Mouse (Mus musculus) neural tube, embryonic 10.5 days (tissue): ENCODE results near the gene Dst.

ENCODE experiments used
- DNase-seq: peaks from one replicate; pipeline ENCODE4 v3.0.0-alpha.2; 2017; ENCODE audit warnings: low spot score; ENCODE audit errors: extremely low spot score

Dst gene

DNA sequence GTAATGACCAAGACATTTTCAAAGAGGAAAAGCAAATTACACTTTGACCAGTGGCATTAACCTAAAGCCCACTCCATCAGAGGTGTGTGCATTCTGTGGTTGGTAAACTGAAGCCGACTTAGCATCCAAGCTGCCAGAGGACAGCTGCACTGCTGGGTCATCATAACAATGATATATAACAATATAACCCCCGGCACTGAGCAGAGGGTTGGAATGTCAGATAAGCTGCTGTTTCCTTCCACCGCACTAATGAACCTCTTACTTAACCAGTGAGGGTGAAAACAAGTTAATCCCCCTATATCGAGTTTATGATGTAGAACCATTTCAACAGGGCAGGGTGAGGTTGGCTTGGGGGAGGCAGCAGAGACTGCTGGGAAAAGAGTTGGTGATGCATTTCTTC, 187.1 kb downstream of the Dst start:
- DNase-seq, result no peak

DNA sequence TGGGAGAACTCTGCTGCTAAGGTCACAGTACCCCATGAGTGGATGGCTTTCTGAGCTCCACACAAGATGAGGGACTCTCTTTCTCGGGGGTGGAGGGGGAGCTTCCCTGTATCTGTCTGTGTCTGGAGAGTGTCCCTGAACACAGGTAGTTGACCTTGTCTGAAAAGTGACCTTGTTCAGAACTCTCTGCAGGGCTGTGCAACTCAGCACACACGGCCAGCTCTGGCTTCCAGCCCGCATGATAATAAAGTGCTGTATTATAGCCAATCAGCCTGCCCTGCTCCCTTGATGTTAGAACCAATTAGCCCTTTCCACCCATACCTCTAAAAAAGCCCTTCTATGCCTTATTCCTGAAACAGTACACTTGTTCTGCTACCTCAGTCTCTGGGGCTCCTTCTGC, 188.9 kb downstream of the Dst start:
- no peak for DNase-seq

DNA sequence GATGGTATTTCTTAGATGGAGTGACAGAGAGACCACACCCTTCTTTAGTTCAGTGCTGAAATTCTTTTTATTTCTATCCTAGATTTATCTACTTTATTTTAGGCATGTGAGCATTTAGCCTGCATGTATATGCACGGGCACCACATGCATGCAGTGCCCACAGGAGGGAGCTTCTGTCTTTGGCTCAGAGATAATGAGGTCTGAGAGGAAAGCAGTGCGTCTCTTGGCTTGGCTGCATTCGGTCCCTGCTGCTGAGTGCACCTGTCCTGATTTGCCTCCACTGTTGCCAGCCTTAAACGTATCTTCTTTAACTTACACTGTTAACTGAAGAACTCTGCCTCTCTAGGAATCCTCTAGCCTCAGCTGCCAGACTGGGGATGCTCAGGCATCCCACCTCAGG, 189.6 kb downstream of the Dst start:
- DNase-seq, result no peak

DNA sequence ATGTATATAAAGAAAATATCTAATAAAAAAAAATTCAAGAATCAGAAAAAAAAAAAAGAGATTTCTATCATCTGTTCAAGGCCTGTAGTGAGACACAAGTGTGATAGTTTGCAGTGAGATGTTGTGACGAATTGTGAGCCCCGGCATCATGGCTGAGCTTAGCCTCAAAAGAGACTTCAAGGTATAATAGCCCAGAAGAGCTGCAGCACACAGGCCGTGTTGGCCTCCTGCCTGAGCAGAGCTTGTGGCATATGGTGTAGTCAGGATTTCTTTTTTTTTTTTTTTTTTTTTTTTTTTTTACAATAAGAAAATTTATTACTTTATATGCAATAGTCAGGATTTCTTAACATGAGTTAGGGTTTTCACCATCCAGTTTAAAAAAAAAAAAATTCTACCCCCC, 191.4 kb downstream of the Dst start:
- no peak for DNase-seq

DNA sequence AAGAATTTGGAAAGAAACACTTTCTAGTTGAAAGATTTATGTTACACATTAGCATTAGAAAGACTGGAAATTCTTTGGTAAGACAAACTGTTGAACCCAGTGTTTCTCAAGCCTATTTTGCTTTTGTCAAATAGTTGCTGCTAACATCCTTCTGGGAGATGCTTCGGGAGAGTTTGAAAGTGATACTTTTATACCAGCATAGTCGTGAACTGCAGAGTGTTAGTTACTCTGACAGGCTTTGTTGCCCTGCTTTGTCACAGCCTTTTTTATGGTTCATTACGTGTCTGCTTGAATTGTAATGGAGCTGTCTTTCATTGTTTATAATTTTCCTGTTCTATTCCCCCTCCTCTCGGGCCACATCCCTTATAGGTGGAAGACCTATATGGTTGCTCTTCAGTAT, 192.4 kb downstream of the Dst start:
- no peak for DNase-seq

DNA sequence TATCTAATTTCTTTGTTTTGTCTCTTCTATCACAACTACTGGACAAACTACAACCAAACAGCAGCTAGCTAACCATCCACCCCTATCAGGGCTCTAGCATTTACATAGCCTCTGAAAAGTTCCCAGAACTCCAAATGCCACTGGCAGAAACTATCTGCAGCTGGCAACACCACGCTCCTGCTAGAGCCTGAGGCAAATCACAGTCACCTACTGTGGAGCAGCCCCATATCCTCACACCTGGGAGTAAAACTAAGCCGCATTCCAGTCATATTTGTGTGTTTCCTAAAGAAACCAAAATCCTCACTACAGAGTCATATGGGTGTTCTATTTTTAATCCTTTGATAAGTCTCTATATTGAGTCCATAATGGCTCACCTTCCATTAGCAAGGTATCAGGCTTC, 194.6 kb downstream of the Dst start:
- DNase-seq, result no peak

- no peak for DNase-seq
Observed at GRCm38 (mm10) chr1:34103176-34103575, 195.2 kb downstream of the Dst start.

GRCm38 (mm10) chr1:34103713-34104172, 195.7 kb downstream of the Dst start:
- peak; percentile 36 for DNase-seq

DNA sequence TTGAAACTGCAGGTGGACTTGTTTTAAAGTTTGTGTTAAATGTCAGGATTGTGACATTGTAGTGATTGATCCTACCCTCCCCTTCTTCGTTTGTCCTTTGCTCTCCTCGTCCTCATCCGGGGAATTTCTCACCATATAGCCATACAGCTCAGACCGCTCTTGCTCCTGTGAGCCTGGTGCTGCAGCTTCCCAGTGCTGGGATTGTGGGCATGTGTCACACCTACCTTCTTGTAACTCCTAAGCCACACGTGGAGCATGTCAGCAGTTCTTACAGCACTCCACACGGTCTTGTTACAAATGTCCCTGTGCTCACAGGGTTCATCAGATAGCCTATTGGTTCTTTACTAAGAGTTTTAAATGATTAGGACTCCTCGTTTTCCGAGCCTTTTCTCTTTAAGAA, 196.8 kb downstream of the Dst start:
- no peak for DNase-seq

DNA sequence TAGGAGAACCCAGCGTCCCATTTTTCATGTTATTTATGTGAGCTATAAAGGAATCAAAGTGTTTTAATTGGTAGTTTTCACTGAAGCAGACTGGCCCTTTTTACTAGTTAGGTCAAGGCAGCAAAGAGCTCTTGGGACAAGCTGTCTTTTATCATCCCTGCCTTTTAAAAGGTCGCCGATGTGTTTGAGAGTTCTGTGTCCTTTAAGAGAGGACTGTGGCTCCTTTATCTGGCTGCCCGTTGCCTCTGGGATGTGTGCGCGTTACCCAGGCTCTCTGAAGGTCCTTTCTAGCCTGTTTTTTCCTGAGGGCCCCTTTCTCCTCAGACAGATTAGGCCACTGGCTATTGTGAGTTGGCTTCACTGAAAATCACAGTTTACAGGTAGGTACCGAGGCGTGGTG, 198.6 kb downstream of the Dst start:
- peak; percentile 33 for DNase-seq

GRCm38 (mm10) chr1:34107076-34107475, 199.1 kb downstream of the Dst start:
- DNase-seq, result no peak

DNA sequence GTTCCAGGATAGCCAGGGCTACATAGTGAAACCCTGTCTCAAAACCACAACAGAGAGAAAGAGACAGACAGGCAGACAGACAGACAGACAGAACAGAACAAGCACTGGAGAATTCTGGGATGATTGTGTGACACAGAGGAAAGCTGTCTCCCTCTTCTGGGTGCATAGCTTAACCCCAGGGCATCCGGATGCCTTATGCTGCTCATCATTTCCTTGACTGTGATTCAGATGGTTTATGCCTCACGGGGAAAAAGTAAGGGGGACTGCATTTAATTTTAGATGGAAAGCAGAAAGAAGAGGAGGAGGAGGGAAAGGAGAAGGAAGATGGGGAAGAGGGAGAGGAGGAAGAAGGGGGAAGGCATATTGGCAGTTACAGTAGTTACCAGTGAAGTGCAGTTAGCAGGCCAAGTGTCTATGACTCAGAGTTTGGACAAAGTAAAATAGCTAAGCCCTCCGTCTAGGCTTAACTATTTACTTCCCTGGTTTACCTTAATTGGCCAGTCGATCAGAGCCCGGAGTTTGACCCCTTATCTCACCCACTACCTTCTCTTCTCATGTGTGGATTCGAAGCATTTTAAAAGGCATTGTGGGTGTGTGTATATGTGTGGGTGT, 201.7 kb downstream of the Dst start:
- no peak for DNase-seq

GRCm38 (mm10) chr1:34110862-34111261, 202.8 kb downstream of the Dst start:
- DNase-seq, result no peak

GRCm38 (mm10) chr1:34111954-34112353, 203.9 kb downstream of the Dst start:
- DNase-seq, result no peak

- DNase-seq, result no peak
Observed at GRCm38 (mm10) chr1:34116444-34116843, 208.4 kb downstream of the Dst start.

DNA sequence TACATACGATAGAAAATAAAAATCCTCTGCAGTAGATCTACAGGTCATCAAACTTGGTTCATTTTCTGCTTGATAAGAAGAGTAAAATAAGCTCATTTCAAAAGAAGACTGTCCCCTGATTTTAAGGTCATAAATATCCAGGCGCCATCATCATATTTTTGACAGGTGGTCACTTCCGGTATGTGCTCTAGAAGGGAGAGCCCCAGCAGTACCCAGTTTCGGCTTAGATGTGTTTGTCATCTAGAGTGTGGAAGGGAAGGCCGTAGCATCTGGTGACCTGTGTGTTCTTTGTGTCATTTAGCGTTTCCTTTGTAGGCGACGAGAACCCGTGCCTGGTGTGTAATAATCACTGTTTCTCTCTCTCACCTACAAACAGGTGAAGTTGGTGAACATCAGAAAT, 209.0 kb downstream of the Dst start:
- no peak for DNase-seq

GRCm38 (mm10) chr1:34117709-34118108, 209.7 kb downstream of the Dst start:
- DNase-seq, result no peak

DNA sequence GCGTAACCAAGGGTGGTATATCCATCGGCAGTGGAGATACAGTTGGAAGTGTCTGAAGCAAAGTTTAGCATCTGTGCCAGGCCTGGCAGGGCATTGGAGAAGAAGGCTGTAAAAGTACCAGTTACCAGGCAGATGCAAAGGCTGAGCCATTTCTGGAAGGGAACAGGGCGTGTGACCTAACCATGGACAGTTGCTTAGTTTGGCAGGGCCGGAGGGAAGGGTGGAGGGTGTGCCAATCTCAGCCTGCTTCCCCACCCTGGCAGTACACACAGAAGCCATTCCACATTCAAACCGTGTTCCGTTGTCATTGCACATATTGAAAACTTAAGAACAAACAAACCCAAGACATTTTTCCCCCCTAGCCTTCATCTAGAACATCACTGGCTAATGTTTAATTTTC, 212.0 kb downstream of the Dst start:
- no peak for DNase-seq

DNA sequence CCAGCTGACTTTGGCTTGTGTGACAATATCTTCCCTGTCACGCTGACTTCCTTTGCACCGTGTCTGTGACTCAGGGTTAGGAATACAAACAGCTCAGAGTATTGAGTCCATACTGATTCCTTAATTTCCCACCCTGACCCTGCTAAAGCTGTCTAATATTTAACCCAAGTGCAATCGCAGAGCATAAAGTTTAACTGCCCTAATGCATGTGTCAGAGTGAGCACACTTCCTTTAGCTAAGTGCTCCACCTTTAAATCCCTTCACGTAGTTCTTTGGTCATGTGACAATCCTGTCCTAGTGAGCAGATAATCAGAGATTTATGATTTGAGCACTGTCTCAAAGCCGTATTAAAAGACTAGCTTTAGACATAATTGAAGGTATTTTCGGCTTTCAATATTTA, 212.6 kb downstream of the Dst start:
- DNase-seq, result no peak

DNA sequence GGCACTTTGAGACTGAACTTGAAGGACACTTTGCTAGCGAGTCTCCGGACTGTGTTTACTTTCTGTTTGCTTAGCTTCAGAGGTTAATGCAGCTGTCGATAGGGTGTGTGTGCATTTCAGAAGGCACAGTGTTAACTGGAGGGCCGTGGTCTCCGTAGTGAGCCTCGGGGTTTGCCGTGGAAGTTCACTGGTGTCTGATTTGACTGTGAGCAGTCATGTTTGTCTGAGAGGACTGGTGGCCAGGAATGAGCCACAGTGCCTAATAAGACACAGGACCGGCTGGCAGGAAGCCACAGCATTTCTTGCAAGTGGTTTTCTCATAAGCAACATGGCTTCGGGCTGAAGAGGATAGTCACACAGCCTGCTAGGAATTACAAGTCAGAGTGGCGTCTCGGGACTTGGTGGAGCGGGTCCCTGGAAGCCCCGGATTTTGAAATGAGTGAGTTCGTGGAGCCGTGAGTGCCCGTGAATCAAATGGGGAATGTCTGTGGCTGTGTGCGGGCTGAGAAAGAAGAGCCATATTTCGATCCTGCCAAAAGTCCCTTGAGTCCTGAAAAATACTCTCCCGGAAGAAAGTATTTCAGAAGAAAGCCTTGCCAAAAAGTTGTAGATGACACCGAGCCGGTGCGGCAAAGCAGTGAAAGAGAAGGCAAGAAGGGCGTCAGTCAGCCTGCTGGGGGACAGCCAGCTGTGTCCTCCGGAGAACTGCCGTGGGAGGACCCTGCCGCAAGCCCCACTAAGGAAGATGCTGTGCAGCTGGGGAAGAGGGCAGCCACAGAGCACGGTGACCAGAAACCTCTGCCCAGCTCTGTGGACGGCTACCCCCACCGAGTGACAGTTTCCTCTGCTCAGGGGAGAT, 213.4 kb downstream of the Dst start:
- DNase-seq, result no peak

GRCm38 (mm10) chr1:34122198-34122597, 214.2 kb downstream of the Dst start:
- DNase-seq, result no peak

GRCm38 (mm10) chr1:34122905-34123304, 214.9 kb downstream of the Dst start:
- no peak for DNase-seq

- DNase-seq, result no peak
Observed at GRCm38 (mm10) chr1:34123334-34123733, 215.3 kb downstream of the Dst start.
